Mouse (Mus musculus): ENCODE data around the gene Stxbp6.

Stxbp6 gene

DNA sequence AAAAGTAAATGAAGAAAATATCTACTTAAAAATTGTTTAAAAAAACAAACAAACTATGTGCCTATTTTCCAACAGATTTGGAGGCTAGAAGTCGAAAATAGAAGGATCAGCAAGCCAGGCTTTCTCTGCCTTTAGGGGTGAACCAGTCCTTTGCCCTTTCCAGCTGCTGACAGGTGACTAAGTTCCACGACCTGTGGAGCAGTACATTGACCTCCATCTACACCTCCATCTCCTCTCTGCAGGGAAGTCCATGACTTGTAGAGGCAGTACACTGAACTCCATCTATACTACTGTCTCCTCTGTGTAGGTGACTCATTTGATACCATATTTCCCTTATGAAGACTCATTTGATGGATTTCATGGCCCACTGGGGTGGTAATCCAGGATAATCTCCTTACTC is 78.2 kb downstream of the Stxbp6 start:
- DNase-seq (ENCODE audit: low spot score) = no peak

- DNase-seq (ENCODE audit: low spot score) = no peak
Measured at GRCm38 (mm10) chr12:44993391-44993790, 81.1 kb downstream of the Stxbp6 start.

DNA sequence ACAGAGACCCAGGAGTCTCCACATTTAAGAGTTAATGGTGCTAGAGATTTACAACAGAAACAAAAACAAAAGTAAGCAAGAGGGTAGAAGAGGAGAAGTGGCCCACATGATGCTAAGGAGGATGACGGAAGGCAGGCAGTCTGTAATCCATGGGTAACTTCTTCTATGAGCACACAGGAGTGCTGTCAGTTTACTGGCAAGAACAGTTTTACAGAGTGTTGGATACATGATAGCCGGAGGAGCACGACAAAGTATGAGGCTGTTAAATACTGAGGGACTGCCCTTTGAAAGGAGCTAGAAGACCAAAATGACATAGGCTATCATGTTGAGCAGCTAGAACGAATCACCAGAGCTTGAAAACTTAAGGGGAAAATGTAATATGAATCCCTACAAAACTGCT is 81.7 kb downstream of the Stxbp6 start:
- no peak for DNase-seq (ENCODE audit: low spot score)

DNA sequence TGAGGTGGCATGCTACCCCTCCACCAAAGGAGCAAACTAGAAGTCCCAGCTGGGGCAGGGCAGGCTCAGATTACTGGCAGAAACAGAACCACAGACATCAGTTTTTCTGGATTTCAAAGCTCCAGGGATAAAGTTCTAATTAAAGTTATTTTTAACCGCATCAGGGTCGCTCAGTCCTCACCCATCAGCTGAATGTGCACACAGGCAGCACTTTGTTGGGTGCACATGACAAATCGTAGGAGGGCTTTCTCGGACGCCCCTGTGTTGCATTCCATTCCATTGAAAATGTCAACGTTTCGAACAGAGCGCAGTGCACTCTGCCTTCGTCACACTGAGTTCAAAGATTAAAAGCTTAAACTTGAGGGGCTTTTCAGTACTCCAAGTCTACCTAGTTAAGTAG is 84.1 kb downstream of the Stxbp6 start:
- DNase-seq (ENCODE audit: low spot score) = no peak

GRCm38 (mm10) chr12:44989011-44989410 is 85.5 kb downstream of the Stxbp6 start:
- DNase-seq (ENCODE audit: low spot score) = no peak

- no peak for DNase-seq (ENCODE audit: low spot score)
Measured at GRCm38 (mm10) chr12:44987762-44988161, 86.7 kb downstream of the Stxbp6 start.

DNA sequence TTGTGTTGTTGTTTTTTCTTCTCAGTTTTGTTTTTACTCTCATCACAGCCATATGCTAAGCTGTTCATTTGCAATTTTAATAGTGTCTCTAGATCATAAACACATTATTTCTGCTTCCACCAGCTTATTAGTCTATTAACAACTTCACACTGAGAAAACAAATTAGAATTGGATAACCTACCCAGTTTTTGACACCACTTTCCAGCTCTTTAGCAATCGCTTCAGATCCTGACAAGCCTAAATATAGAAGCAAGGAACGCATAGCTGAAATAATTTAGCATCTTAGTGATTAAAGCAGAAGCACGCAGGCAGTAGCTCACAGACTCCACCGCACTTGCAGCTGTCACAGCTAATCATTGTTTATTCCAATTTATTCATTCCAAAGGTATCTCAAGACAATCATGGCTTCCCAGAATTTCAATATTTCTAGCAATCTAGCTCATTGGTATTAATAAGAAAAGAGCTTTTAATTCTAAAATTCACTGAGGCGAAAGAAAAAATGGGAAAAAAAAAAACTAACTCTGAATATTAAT is 95.1 kb downstream of the Stxbp6 start:
- DNase-seq (ENCODE audit: low spot score) = no peak

DNA sequence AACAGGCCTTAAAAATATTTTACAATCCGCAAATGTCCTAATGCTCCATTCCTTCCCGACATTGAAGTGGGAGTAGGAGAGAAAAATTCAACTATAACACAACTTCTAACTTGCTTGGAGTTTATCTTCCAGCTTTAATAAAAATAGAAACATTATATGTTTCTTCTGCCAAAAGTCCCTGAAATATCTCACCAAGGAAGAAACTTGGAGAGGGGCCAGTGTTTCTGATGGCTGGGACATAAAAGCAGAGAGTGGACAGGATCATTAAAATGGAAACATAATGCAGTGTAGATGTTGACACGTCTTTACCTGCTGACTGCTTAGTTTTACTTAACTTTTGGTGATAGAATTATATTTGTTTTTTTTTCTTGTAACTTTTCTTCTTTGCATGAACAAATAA is 99.2 kb downstream of the Stxbp6 start:
- peak; percentile 6 for DNase-seq (ENCODE audit: low spot score)

DNA sequence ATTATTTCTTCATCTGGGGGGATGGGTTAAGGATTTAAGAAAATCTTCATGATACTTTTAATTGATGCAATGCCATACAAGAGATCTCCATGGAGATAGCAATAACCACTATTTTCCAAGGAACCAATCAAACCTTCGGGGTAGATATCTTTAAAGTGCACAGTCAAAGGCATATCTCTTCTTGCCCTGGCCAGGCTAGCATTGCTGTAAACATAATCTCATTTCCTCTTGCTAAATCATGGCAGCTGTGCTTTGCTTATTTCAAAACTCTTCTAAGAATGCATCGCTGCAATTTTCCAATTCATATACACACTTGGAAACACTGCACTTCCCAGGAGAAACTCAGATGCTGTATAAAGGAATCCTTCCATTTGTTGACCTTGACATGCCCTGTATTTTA is 103.0 kb downstream of the Stxbp6 start:
- DNase-seq (ENCODE audit: low spot score) = no peak

GRCm38 (mm10) chr12:44967448-44967847 is 107.1 kb downstream of the Stxbp6 start:
- no peak for DNase-seq (ENCODE audit: low spot score)

GRCm38 (mm10) chr12:44957474-44957873 is 117.0 kb downstream of the Stxbp6 start:
- no peak for DNase-seq (ENCODE audit: low spot score)

DNA sequence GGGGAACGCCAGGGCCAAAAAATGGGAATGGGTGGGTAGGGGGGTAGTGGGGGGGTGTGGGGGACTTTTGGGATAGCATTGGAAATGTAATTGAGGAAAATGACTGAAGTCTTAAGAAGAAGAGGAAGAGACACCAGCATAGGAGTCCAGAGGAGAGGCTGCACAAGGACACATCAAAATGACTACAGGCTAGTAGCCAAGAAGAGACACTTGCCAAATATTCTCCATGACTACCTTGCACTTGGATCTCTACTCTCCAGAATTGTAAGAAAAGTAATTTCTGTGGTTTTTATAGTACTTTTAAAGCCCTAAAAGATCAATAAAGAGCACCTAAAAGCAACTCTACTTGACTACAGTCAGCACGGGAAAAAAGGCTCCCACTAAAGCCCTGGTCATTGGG is 121.4 kb downstream of the Stxbp6 start:
- DNase-seq (ENCODE audit: low spot score) = no peak

DNA sequence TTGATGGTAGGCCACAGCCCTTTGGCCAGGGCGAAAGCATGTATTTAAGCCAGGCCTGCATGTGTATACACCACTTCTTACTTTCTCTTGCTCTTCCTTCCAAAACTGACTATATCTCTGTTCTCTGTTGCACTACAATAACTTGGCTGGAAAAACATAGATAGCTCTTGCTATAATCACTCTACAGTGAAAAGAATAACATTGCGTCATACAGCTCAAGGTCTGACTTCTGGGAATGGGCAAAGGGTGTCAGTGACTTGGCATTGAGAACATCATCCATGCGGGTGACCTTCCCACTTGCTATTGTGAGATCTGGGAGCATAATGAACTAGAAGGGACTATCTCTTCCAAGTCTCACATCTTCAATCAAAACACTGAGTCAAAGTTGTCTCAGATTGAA is 122.4 kb downstream of the Stxbp6 start:
- DNase-seq (ENCODE audit: low spot score) = peak; percentile 59

DNA sequence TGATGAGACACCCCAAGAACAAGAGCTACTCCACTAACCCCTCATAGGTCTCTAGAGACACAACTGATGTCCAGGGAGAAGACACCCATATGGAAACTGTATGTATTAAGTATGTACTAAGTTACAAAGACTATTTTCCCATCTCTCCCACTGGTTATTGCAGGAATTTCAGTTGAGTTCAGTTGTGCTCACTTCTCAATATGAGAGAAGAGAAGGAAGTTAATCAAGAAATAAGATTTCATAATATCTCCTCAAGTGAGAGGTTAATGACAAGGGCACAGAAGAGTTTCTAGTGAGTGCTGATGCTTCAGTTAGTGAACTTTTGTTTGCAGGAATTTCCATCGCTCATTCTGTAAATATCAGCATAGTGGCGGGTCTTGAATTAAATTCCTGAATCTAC is 124.0 kb downstream of the Stxbp6 start:
- DNase-seq (ENCODE audit: low spot score) = no peak

DNA sequence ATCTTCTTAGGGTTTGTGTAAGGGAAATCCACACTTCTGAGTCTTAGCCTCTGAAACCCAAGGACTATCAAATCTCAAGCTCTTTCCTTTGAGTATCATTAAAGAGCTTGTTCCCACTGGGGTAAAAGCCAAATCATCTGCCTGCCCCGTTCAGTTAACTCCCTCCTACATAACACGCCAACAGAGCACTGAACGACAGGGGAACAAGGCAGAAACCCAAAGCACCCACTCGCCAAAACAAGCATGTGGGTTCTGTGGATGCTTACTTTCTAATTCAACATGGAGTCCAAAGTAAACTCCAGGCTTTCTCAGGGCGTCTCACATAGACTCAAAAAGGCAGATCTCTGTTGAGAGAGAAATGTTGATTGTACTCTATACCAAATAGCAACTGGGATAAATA is 126.7 kb downstream of the Stxbp6 start:
- DNase-seq (ENCODE audit: low spot score) = no peak

DNA sequence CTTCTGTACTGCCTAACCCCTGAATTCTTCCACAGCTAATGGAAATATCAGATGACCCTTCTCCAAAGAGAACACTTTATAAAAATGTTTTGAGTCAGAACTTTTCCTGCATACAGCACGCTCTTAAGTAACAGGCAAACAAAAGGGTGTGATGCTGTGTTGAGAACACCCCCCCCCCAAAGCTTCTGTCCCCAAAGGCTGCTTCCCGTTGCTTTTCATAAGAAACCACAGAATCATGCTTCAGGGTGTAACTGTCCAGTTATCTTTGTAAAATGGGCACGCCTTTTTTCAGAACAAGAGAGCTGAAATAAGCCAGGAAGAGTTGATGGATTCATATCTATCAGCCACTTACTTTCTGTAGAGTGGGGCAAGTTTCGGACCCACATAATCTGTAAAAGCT is 134.2 kb downstream of the Stxbp6 start:
- no peak for DNase-seq (ENCODE audit: low spot score)

DNA sequence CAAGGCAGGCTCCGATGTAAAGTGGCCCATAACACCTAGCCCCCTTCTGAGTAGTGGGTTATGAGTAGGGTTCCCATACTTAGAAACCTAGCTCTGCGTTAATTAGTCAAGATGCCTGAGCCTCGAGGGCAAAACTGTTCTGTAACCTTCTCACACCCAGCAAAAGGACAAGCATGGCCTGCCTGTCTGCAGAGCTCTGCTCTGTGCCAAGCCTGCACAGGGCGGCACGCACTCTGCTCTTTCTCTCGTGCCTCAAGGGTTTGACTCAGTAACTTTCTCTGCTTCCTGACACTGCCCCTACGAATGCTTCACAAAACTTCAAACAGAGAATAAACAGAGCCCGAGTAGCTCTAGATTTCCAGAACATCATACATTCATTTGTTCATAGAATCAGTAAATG is 135.4 kb downstream of the Stxbp6 start:
- no peak for DNase-seq (ENCODE audit: low spot score)

DNA sequence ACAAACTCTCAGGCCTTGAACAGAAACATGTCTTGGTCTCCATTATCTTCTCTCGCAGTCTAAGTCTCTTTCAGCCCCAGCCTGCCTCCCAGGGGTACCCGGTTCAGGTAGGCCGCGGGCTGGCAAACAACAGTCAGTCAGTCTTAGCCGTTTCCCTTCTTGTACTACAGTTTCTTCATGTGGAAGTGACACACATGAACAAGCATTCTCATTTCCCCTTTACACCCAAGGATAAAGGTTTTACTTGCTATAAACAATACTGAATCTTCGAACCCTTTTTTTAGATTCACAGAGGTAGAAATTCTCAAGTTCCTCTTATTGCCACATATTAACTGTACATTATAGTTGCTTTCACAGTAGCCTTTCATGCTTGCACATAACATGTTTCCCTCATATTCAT is 141.6 kb downstream of the Stxbp6 start:
- no peak for DNase-seq (ENCODE audit: low spot score)

- DNase-seq (ENCODE audit: low spot score) = no peak
Measured at GRCm38 (mm10) chr12:44931716-44932115, 142.8 kb downstream of the Stxbp6 start.

- DNase-seq (ENCODE audit: low spot score) = no peak
Measured at GRCm38 (mm10) chr12:44928456-44928855, 146.1 kb downstream of the Stxbp6 start.

DNA sequence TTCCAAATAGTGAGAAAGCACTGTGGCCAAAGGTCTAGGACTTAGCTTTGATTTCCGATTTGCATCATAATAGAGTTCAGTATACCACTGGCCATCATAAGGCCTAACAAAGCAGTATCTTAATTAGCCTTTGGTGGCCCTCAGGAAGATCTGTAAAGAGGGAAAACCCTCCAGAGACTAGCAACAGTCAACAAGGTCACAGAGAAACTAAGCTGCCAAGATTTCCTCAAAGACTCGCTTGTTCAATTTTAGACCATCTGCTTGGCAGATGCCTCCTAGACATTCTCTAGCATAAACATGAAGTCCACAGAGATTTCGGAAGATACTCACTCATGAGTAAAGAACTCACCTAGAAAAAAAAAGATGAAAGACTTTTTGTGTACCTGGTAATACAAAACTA is 148.6 kb downstream of the Stxbp6 start:
- no peak for DNase-seq (ENCODE audit: low spot score)

GRCm38 (mm10) chr12:44923273-44923672 is 151.2 kb downstream of the Stxbp6 start:
- DNase-seq (ENCODE audit: low spot score) = no peak

- DNase-seq (ENCODE audit: low spot score) = no peak
Measured at GRCm38 (mm10) chr12:44922241-44922640, 152.3 kb downstream of the Stxbp6 start.

DNA sequence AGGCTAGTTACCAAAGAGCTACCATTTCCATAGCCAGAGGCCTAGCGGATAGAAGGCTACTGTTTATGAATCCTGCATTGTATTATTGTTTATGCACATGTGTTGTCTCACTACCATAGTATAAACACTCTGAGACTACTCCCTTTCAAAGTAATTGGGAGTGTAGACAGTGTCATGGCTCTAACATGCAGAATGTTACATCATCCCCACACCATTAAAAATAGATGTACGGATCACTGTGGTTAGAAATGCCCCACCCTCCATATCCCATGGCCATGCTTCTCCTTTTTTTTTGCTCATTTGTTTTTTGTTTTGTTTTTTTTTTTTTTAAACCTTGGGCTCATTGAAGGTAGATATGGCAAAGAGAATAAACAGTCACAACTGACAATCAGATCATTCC is 154.9 kb downstream of the Stxbp6 start:
- no peak for DNase-seq (ENCODE audit: low spot score)

DNA sequence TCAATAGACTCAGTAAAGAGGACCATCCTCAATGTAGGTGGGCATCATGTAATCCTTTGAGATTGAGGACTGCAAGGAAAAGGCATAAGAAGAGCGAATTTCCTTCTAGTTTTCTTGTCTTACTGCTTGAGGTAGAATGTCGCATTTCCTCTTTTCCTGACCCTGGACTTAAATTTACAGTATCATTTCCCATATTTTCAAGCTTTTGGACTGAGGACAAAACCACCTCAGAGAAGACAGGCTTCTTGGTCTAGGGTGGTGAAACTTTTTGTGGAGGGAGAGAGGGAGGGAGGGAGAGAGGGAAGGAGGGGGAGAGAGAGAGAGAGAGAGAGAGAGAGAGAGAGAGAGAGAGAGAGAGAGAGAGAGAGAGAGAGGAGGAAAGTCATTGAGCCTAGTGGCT is 155.6 kb downstream of the Stxbp6 start:
- DNase-seq (ENCODE audit: low spot score) = no peak

Measured in ovary, adult 18-20 months (tissue).